Mouse (Mus musculus) mature B cell (primary cell): ENCODE data around the gene Lrp5.
"Not testable (repeated sequence)": the region's sequence is repeated elsewhere in the genome, so short reads cannot be mapped to it uniquely, and the experiment has no call there.

Experiments
- in situ Hi-C: fragments of 300-500 bp; cut with MboI; formaldehyde crosslinking; loops from 2 replicates; pipeline ENCODE4 v1.14.3; 2019

Gene Lrp5

DNA sequence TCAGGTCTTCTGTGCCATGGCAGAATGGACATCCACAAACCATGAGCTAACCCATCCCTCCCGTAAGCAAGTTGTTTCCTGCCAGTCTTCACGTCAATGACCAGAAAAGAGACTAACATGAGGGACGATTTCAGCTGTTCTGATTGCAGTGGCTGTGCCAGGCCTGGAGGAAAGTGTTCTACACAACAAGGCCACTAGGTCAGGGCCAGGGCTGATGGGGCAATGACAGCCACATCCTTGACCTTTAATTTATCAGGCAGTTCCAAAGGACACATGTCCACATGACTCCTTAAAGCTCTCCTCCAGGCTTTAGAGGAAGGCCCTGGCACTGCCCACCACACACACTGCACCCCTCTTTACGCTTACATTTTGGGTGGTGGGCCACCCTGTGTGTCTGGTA, 9.1 kb upstream of the Lrp5 start:
- in situ Hi-C loops, result no loop called here

DNA sequence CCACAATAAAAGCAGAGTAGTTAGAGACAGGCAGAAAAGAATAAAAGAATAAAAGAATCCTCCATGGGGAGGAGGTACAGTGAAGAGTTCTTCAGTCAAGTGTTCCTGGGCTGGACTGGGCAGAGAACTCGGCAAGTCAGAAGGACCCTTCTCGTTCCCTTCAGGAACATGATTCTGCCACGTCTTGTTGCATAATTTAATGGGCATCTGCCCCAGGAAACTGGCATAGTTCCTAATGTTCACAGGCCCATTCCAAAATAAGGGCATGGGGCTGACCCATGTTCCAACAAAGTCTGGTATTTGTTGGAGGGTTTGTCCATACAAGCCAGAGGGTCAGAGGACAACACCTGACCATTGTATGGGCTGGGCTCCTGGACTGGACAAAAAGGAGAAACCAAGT, 8.6 kb upstream of the Lrp5 start:
- in situ Hi-C loops, result no loop called here

DNA sequence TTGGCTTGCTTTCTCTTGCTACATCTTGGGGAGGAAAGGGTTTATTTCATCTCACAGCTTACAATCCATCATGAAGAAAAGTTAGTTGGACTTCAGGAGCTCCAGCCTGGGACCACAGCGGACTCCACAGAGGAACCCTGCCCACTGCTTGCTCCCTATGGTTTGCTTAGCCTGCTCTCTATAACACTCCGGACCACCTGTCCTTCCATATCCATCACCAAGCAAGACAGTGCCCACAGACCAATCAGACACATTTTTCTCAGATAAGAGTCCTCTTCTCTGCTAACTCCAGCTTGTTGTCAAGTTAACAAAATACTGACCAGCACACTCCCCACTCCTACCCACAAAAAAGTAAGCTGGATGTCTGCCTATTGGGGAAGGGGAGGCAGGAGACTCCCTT, 8.1 kb upstream of the Lrp5 start:
- in situ Hi-C loops, result no loop called here

DNA sequence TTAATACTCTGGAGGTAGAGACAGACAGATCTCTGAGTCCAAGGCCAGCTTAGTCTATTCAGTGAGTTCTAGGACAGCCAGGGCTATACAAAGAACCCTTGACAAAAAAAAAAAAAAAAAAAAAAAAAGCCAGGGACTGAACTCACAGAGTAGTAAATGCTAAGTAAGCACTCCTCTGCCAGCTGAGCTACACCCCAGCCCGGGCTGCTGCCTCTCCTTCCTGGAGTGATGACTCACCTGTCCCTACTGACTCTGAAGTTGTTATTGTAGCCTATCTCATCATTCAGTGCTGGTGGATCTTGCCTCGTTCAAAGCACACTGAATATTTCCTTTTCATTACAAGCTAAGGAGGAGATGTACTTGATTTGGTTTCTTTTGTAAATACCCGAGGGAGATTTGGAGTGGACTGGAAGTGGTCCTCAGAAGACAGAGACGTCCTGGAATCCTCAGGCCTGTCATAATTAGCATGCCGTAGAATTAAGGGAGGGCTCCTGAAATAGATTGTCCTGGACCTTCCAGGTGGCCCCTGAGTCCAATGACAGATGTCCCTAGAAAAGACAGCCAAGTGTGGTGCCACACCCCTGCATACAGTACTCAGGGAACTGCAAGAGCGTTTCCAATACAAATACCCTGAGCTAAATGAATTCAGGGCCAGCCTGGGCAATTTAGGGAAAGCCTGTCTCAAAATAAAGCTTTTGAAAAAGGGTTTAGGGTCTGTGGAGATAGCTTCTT, 6.2 kb upstream of the Lrp5 start:
- in situ Hi-C loops, result no loop called here

DNA sequence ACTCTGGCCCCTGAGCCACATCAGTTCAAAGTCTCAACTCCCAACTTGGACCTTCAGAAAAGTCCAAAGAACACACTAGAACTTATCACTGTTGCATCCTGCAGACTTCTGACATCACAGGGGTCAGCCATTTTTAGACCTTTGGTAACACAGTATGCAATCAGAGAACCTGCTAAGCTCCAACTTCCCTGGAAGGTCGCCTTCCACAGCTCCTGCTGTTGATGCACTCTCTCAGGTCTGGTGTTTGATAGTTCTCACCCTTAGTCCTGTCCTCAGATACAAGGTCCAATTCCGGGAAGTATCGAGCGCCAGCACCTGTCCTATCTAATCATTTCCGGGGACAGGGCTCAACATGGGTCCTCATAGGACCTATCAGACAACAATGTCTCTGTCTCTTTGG, 5.0 kb upstream of the Lrp5 start:
- in situ Hi-C loops, result no loop called here

DNA sequence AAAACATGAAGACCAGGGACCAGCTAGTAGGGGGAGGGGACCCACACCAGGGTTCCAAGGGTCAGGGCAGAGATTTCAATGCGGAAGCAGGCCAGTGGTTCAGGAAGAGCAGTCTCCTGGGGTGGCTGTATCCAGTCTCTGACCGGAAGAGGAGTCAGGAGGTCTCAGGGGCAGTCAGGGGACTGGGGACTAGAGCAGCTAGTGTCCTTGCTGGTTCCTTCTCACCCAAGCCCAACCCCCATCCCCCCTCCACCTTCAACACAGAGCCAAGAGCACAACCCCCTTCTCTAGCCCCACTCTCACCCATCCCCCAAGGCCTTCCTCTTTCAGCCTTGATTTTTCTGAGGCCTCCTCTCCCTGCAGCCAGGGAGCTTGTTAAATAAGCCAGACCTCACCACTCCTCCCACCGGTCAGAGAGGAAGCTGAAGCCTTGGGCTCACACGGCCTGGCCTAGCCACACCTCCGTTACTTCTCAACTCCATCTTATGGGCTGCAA, 1.4 kb upstream of the Lrp5 start:
- in situ Hi-C loops, result no loop called here

GRCm38 (mm10) chr19:3685611-3686214, 651 bp downstream of the Lrp5 start:
- in situ Hi-C loops, result no loop called here

- in situ Hi-C loops, result no loop called here
These were observed 1.3 kb downstream of the Lrp5 start for GRCm38 (mm10) chr19:3684957-3685580.

DNA sequence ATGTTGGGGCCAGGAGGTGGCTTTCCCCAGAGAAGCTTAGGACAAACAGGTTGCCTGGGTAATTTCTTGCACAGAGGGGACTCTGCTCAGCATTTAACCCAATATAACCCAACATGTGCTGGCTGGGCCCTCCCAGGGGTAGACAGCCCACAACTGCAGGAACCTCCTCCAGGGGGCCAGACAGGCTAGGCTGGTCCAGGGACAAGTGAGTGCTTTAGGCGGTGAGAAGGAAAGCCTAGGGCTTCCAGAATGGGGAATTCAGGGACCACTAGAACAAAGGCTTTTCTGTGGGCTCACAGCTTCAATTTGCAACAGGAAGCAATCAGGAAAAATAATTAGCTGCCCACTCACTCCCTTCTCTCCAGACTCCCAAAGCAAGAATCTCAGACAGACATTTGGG, 1.9 kb downstream of the Lrp5 start:
- in situ Hi-C loops, result no loop called here

GRCm38 (mm10) chr19:3681310-3681934, 4.9 kb downstream of the Lrp5 start:
- in situ Hi-C loops, result no loop called here

DNA sequence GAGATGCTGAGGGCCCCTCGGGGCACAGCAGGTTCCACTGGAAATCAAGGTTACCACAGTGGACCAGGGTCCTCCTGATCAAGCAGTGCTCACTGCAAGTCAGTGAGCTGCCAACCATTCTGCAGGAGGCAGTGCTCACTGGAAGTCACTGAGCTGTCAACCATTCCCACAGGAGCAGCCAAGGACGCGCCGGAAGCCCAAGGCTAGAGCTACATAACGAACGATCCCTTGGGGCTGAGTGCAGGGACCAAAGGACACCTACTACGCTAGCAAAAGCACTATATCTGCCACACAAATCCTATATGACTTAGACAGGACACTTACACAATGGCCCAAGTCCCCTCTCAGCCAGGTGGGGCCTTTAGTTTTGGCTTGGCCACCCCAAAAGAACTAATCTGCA, 5.6 kb downstream of the Lrp5 start:
- in situ Hi-C loops, result no loop called here

GRCm38 (mm10) chr19:3674122-3674855, 12.1 kb downstream of the Lrp5 start:
- in situ Hi-C loops, result no loop called here

DNA sequence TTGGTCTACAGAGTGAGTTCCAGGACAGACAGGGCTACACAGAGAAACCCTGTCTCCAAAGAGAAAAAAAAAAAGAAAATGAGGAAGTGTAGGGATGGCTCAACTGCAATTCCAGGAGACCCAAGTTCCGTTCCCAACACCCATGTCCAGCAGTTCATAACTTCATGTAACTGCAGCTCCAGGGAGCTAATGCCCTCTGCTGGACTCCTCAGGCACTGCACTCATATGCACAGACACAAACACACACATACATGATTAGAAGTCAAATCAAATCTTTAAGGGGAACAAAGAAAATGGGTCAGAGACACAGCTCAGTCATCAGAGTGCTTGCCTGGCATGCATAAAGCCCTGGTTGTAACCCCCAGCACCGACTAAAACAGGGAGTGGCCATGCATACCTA, 13.2 kb downstream of the Lrp5 start:
- in situ Hi-C loops, result no loop called here

DNA sequence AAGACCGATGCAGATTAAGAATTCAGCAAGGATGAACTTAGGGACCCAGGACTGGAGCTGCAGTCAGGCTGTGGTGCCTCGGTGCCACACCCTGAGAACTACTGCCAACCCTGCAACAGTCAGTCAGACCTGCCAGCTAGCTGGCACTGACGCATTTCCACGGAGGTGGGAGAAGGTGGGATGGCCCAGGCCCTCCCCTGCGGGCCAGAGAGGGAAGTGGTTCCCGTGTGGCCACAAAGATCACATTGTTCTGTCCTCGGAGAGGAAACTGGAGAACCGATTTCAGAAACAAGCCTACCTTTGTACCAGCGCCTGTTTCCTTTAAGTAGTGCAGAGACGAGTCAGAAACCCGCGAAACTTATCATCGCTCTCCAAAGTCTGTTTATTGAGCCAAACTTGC, 17.3 kb downstream of the Lrp5 start:
- in situ Hi-C loops, result no loop called here

DNA sequence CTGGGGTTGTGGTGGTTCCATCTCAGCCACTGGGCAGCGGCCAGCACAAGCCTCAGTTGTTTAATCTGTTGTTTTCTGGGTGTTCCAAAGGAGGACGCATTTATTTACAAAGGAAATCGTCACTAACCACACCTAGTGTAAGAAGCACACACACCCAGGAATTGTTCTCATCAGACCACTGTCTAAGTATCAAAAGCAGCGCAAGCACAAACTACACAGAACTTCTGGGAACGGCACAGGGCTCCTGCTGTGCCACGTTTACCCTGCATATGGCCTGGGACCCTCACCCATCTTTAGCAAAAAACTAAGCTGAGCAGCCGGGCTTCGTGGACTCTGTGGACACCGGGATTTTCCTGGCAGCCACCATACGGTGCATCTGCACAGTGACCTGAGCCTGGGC, 17.8 kb downstream of the Lrp5 start:
- in situ Hi-C loops, result no loop called here

GRCm38 (mm10) chr19:3667979-3668378, 18.4 kb downstream of the Lrp5 start:
- in situ Hi-C loops, result no loop called here

DNA sequence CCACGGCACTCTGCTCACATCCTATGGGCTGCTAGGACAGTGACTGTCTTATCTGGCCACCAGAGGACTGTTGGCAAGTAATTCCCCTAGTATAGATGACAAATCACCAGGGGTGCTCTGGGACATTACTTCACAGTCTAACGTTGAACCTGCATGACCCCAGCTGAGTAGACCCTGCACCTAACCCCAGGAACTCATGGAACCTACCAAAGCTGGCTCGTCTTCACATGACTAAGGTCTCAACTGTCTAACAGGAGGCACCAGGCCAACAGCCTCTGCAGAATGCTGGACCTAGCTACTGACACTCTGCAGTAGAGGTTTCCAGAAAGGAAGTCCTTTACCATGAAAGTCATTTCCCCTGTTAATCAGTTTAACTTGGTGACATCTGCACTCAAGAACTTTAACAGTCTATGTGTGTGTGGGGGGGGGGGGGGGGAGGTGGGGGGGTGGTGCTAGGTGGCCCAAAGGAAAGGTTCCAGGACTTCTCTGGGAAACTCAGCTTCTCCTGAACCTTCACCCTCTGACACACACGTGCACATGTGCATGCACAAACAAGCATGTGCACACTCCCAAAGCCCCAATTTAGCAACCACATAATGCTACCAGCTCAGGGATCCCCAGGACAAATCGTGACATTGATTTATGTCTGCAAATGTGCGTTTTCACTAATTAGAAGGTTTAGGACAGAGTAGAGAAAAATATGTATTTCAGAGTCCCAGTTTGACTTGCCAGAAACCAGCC, 19.0 kb downstream of the Lrp5 start:
- in situ Hi-C loops, result no loop called here

- in situ Hi-C loops, result no loop called here
These were observed 19.7 kb downstream of the Lrp5 start for GRCm38 (mm10) chr19:3666632-3667031.

GRCm38 (mm10) chr19:3665510-3665909, 20.9 kb downstream of the Lrp5 start:
- in situ Hi-C loops, result no loop called here

GRCm38 (mm10) chr19:3657947-3658346, 28.4 kb downstream of the Lrp5 start:
- in situ Hi-C loops, result no loop called here

DNA sequence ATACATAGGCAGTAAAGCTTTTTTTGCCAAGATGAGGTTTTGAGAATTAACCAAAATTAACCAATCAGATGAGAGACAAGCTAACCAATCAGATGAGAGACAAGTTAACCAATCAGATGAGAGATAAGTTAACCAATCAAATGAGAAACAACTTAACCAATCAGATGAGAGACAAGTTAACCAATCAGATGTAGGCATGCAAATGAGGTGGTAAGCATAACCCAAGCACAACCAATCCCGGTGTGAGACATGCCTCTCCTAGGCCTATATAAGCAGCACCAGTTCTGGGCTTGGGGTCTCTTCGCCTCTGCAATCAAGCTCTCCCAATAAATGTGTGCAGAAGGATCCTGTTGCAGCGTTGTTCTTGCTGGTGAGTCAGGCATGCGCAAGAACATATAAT, 29.3 kb downstream of the Lrp5 start:
- in situ Hi-C loops, result not testable (repeated sequence)
